Mouse (Mus musculus) liver, adult (tissue): ENCODE data around the gene Oaf.

Experiments used
- GATA4 ChIP-seq: IDR thresholded peaks from 2 replicates; pipeline ENCODE4 v1.6.1; 2014; ENCODE audit warnings: mild to moderate bottlenecking, low read length; ENCODE audit not compliant: insufficient replicate concordance

Gene Oaf

DNA sequence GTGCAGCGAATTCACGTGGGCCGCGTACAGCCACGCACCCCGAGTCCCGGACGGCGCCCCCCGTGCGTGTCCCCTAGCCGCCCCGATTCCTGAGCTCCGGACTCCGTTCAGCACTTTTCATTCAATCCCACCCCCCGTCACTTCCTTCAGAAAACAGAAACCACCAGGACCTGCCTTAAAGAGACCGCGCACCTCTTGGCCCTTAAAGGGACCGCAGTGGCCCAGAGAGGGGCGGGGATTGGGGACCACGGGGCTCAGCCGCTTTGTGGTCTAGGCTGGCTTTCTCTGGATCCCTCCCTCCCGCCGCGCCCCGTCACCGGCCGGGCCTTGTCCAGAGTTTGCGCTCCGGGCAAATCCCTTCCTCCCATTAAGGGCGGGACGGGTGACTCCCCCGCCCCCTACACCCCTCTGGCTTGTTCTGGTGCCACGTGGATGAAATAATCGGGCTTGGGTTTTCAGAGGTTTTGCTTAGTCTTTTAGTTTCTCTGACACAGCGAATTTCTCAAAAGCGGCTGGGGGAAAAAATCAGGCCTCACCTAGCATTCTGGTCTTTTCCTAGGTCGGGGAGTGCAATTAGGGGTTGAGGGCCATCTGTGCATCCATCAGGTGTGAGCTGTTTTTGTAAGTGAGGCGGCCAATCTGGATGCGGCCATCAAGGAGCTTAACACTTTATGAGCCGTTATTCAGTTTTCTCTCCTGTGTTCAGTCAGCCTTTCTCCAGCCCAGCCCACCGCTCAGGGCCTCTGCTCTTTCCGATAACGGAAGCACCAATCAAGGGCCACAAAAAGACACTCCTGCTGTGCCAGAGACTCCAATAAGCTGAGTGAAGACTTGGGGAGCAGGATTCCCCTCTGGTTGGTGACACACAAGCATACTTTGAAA, at the start of gene Oaf:
Gene Oaf (minus strand): TSS at position 200 of the 882 bp plus-strand sequence.
- no peak for TF ChIP-seq GATA4

DNA sequence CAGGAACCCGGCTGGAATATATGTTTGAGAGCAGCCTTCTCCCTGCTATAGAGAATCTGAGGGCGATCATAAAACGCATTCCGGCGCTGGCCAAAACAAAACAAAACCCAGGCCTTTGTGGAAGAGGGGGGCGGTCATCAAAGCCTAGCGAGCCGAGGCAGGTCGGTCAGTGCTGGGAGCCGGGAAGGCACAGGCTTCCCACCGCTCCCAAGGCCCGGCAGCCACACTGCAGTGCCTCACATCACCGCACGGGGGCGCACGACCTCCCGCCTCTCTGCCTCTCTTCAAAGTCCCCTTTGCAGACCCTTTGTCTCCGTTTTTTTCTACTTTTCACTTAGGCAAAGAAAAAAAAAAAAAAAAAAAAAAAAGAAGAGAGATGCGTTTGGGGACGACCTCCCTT, 47.2 kb upstream of the Oaf start:
- no peak for TF ChIP-seq GATA4

DNA sequence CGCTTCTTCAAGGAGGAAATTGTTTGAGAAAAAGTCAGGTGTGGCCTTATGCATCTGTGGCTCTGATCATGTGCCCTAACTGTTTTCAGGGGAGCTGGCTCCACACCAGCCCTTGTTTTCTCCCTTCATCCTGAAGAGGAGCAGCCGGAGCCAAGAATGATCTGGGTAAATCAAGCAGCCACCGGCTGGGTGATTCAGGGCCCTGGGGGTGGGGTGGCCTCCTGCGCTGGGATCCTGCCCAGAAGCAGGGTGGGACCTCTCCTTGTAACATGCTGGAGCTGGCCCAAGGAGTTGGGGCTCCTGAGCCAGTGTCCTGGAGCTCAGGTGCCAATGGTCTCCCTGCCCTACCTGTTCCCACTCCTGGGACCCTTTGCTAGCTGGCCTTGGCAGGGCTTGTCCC, 45.6 kb upstream of the Oaf start:
- TF ChIP-seq GATA4, result no peak

DNA sequence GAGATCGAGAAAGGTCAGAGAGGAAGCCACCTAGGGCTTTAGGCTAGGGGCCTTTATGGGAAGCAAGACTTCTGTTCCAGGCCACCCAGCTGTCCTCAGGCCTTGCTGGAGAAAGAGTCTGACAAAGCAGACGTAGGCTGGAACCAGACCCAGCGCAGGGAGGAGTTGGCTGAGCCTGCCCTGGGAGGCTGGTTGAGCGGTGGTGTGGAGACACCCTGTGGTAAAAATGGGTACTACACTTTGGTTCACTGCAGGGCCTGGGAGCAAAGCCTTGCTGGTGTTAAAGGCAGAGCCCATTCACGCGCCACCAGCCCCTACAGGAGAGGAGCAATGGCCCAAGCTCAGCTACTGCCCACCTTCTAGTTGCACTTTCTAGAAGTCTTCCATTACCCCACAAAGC, 44.6 kb upstream of the Oaf start:
- no peak for TF ChIP-seq GATA4

DNA sequence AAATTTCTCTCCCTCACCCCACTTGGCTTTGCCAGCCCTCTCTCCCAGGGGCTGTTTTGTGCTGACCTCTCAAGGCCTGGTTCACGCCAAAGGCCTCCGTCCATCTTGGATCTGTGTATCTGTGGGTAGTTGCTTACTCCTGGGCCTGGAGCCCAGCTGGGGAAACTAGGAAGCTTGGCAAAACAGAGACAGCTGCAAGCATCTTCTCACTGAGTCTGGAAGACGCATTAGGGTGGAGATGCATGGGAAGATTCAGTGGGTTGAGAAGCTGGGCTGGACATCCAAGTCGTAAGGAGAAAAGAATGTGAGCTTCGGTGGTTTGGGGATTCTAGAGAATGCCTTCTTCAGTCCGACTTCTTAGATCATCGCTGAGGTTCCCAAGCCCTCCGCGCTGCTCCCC, 34.0 kb upstream of the Oaf start:
- TF ChIP-seq GATA4, result no peak

DNA sequence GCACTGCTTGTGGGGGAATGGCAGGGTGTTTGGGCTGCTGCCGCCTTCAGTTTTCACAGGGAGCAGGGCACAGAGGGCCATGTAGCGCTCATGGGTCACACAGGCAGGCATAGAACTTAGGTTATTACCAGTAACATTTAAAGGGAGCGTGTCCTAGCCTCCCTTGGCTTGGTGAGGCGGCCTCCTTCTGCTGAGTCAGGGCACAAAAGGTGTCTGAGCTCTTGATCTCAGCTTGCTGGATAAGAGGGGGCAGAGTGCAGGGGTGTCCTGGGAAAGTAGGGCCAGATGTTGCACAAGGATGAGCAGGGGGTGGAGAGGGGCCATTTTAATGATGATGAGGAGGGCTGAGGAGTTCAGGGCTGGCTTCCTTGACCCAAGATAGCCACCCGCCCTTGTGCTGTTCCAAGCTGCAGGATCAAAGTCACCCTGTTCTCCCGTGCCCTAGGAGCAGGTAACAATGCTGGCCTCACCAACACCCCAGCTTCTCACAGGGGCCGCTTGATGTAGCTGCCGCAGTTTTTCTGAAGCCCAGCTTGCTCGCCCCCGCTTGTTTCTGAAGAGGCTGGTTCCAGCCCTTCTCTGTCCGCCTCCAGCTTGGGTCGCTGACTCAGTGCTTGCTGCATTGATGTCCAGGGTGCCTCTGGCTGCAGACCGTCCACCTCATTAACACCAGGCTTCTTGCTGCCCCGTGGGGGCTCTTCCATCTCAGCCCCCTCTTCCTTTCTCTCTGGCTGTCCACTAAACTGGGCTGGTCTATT, 32.2 kb upstream of the Oaf start:
- TF ChIP-seq GATA4, result no peak

DNA sequence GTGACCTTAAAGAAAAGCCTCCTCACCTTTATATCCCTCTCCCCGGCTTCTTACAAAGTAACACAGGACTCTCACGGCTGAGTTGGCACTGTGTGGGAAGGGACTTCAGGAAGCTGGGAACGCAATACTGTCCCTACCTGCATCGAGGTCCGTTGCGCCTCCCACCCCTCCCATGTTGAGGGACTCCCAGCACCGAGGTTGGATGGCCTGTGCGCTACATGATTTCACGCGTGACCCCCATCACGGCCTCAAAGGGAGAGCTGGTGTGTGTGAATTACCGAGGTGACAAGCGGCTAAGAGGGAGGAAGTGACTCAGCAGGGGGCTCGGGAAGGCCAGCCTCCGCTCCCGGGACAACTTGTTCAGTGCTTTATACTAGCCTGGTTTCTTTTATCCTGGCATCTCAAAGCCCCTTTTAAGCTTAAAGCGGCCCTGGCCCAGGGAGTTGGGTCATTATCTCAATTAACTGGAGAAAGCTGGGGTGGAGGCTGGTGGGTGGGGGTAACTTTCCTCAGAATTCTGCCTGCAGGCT, 31.1 kb upstream of the Oaf start:
- no peak for TF ChIP-seq GATA4

DNA sequence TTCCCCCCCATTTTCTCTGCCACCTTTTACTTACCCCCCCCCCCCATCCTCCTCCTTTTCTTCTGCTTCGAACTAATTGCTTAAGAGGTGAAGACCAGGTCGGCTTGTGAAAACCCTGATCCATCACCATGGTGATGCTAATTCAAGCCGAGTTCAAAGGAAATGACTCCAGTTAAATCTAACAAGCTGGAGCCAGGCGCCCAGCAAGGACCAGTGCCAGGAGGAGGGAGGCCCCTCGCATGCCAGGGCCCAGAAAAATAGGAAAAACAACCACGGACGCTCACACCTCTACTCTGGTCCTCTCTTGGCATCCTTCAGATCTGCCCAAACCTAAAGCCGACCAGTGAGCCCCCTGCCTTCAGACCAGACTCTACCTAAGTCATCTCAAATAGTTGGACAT, 29.5 kb upstream of the Oaf start:
- TF ChIP-seq GATA4, result no peak

DNA sequence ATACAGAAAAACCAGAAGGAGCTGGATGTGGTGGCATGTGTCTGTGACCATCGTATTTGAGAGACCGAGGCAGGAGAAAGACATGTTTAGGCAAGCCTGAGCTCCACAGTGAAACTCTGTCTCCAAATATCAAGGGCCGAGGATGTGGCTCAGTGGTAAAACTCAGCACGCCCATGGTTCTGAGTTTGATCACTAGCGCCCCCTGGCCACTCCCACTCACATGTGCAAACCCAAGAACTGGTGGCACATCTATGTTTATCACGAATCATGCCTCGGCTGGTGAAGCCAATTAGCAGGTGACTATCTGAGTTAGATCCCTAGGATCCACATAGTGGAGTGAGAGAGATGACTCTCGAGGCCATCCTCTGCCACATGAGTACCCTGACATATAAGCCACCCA, 27.6 kb upstream of the Oaf start:
- TF ChIP-seq GATA4, result no peak

DNA sequence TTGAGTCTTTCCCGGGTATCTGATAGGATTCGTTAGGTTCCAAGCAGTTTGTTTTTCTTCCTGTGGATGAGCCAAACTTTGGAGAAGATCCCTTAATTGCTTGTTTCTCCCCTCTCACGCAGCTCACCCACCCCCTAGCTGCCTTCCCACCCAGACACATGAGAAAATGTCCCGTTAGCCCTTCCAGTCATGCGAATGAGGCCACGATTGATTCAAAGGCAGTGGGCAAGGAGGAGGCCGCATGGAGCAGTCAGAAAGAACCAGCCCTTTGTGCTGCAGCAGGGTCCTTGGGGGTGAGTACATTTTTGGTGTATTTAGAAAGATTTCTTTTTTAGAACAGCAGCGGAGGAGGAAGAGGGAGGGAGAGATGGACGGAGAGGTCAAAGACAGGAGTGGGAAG, 25.5 kb upstream of the Oaf start:
- no peak for TF ChIP-seq GATA4

DNA sequence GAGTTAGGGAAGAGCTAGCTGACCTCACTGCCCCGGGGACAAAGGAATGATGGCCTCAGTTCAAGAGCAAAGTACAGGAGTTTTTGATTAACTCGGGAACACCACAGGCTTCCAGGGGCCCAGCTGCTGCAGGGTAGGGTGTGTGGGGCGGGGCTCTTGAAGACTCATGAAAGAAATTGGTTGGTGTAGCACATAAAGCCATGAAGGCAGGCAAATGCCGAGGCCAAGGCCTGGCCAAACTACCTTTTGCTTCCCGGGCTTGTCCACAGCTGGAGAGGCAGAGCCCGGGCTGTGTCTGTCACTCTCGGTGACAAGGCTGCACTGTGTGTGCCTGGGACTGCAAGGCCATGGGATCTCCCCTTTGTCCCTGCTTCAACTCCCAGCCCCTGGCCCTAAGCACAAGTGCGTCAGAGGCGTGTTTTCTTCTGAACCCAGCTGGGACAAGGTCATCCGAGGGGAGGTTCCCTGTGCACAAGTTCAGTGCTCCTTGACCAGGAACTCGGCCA, 24.3 kb upstream of the Oaf start:
- no peak for TF ChIP-seq GATA4

DNA sequence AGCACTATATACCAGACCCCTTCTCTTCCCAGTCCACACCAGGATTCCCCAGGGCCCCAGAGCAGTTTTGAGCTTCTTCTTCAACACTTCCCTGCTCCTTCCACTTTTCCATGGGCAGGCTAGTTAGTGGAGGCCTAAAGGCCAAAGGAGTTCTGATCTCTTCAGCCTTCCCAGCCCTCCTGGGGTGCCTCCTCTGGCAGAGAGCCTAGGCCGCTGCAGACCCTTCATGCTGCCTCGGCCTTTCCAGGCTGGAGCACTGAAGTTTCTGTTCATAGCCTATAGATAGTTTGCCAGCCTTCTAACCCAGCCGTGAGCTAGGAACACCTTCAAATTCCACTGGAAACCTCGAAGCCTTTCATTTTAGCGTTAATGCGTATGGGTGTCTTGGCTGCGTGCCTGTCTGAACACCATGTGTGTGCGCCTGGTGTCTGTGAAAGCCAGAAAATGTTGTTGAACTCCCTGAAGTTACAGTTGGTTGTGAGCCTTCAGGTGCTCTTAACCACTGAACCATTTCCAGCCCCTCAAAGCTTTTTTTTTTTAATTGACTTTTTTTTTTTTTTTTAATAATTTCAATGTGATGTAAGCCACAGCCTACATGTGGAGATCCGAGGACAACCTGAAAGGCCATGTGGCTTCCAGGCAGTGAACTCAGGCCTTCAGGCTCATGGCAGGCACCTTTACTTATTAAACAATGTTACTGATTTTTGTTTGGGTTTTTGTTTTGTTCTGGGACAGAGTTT, 23.3 kb upstream of the Oaf start:
- no peak for TF ChIP-seq GATA4

DNA sequence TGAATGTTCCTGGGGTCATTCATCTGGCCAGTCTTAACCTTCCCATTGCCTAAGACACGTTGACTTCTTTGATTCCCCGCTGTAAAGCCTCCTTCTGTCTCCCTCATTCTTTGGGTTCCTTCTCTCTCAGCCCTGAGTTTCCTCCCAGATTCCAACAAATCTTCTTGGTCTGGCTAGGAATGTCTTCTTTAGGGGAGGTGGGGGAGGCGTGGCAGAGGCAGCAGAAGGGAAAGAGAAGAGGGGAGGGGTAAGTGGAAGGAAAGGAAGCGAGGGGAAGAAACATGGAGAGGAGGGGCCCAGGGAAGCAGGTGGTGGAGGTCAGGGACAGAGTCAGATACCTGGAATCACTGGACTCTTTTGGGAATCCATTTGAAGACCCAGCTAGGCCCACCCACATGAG, 22.7 kb upstream of the Oaf start:
- TF ChIP-seq GATA4, result no peak

DNA sequence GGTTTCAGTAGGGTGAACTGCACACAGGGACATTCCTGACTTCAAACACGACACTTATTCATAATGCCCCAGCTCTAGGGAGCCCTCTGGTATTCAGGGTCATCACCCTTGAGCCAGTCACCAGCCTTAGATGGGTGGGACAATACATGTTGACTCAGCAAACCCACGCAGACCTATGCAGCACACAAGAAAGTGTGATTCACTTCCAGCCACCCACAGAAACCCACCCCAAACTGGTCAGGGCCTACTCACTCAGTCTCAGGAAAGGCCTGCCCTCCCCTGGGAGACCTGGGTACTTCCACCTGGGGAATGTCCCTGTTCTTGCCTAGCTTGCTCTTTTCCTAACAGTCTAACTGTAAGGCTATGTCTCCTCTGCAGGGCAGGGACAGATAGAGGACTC, 22.2 kb upstream of the Oaf start:
- TF ChIP-seq GATA4, result no peak
